Mouse (Mus musculus) embryonic facial prominence, embryonic 13.5 days (tissue): ENCODE measurements around the gene Cbr2. TPM values are rescaled to one million over a fixed set of nuclear protein-coding genes. Genes with fewer than 3 reads are reported as not detected.
"Not testable (repeated sequence)": the region's sequence is repeated elsewhere in the genome, so short reads cannot be mapped to it uniquely, and the experiment has no call there.

ENCODE experiments used
- ATAC-seq: fragments of 200-750 bp; cut with Nextera tagmentation; 2 replicates; pipeline ENCODE4 v1.8.0; 2017; ENCODE audit warnings: low read depth; ENCODE audit not compliant: insufficient number of reproducible peaks, insufficient read depth, low FRiP score, low TSS enrichment
- H3K27ac ChIP-seq: fragments of 300-500 bp; sonication (generic); 2 replicates; pipeline ENCODE4 v1.5.1; 2015; ENCODE audit warnings: moderate library complexity, mild to moderate bottlenecking, inconsistent platforms
- H3K27me3 ChIP-seq: fragments of 300-500 bp; sonication (generic); 2 replicates; pipeline ENCODE4 v1.6.1; 2015; ENCODE audit warnings: mild to moderate bottlenecking, inconsistent platforms
- H3K36me3 ChIP-seq: fragments of 300-500 bp; sonication (generic); 2 replicates; pipeline ENCODE4 v1.6.1; 2015; ENCODE audit warnings: mild to moderate bottlenecking, inconsistent platforms
- H3K4me1 ChIP-seq: fragments of 300-500 bp; sonication (generic); 2 replicates; pipeline ENCODE4 v1.6.1; 2015; ENCODE audit warnings: inconsistent platforms
- H3K4me2 ChIP-seq: fragments of 300-500 bp; sonication (generic); 2 replicates; pipeline ENCODE4 v1.6.1; 2015; ENCODE audit warnings: moderate library complexity, mild to moderate bottlenecking, inconsistent platforms
- H3K4me3 ChIP-seq: fragments of 300-500 bp; sonication (generic); 2 replicates; pipeline ENCODE4 v1.5.1; 2015; ENCODE audit warnings: mild to moderate bottlenecking, inconsistent platforms
- H3K9ac ChIP-seq: fragments of 300-500 bp; sonication (generic); 2 replicates; pipeline ENCODE4 v1.6.1; 2015; ENCODE audit warnings: mild to moderate bottlenecking, inconsistent platforms
- H3K9me3 ChIP-seq: fragments of 300-500 bp; sonication (generic); 2 replicates; pipeline ENCODE4 v1.6.1; 2016; ENCODE audit warnings: inconsistent platforms
- WGBS: fragments of 180-500 bp; shearing (Covaris S2); methylation state at CpG from one replicate; pipeline ENCODE4 v1.1.7; 2015; ENCODE audit warnings: mixed read lengths; 5-methylcytosine and 5-hydroxymethylcytosine counted together
- polyA plus RNA-seq: library from polyadenylated mRNA; unstranded; fragments of >200 nt; fragmentation: Nextera tagmentation; extraction: Ambion mirVana; gene quantifications from 2 replicates; pipeline ENCODE4 v1.2.1, GENCODE M21; 2015

Cbr2 gene
- polyA plus RNA-seq, 1 experiment from 2014 or later = 27.1 TPM

DNA sequence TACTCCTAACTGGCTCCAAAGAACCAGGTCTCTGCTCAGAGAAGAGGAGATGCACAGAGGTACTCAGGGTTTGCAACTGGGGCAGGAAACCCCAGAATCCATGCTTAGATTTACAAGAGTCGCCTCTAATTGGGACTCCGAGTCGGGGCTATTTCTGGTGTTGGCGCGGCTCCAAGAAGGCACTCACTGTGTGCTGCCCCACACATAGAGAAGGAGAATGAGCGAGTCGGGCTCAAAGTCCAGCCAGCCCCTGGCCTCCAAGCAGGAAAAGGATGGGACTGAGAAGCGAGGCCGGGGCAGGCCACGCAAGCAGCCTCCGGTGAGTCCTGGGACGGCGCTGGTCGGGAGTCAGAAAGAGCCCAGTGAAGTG is 30.7 kb upstream of the Cbr2 start, which contains the start of gene Hmga1b:
Gene Hmga1b (plus strand): TSS at position 123 of the 370 bp plus-strand sequence.
- Histone ChIP-seq H3K4me2 (peak within 1 kb of the TSS; percentile 44), H3K4me3 (peak within 1 kb of the TSS; percentile 12; the same call in 1 of the 2 replicates), H3K9ac (peak within 1 kb of the TSS; percentile 49), H3K27me3 (peaks cover 15% of the 10 kb centered on the region), H3K9me3 (peaks cover 12% of the 10 kb centered on the region)
- WGBS = 20% methylated on average over 14 of the region's 14 CpGs
- H3K4me1 ChIP-seq, H3K36me3 ChIP-seq, H3K27ac ChIP-seq, ATAC-seq: not testable (repeated sequence)

DNA sequence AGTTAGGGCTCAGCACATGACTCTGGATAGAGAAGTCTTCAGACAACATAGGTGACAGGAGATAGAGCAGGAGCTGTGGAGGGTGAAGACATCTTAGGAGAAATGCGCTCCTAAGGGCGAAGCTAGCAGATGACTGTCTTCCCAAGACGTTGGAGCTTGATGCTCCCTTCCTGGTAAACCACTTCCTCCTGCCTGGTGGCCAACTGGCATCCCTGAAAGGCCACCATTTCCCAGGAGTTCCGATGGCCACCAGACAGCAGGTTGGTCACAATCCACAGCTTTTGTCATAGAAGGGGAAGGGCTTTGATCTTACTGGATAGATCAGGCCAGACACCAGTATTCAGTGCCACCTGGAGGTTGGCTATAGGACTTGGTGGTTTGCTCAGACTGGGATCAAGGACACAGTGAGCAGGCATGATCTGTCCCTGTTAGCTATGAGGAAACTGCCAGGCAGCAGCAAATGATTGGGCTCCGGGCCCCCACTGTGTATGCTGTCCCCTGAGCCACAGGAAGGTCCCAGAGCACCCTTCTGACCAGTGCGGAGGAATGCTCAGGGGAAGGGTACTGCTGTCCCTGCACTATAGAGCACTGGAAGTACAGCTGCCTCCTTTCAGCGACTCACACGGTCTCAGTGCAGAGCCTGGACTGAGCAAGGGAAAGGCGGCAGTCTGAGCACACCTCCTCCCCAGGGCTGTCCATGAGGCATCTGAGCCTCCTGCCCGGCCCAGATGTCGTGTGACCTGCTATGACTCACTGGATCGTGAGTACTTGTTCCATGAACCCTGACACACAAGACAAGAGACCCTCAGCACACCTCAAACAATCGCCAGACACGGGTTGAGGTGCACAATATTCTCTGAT is 30.1 kb upstream of the Cbr2 start:
- 0 out of 2 replicates have a peak, but pooled peaks have one; percentile 34 for ATAC-seq
- peak overlapping the region; percentile 44 for H3K4me2 ChIP-seq
- 72% methylated on average over 14 of the region's 14 CpGs for WGBS

DNA sequence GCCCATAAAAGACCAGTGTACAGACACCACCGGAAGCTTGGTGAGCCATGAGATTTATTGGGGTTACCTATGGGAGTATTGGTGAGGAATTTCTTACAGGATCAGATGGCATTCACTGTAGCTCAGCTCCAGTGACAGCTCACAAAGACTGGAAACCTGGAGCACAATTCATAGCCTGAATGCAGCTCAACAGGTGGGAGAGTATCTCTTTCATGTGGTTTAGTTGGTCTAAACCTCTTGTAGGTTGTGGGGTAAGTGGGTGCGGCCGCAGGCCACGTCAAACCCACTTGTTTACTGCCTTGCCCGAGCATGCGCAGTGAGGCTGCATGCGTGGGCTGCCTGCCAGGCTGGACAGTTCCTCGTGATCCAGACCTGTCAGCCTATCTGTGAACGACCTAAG is 28.3 kb upstream of the Cbr2 start:
- no peak for ATAC-seq
- H3K9me3 ChIP-seq = peaks cover 12% of the 10 kb centered on the region
- no peak overlapping the region for H3K4me2 ChIP-seq
- peaks cover 6% of the 10 kb centered on the region; the same call in 1 of the 2 replicates for H3K4me1 ChIP-seq
- peaks cover 15% of the 10 kb centered on the region for H3K27me3 ChIP-seq
- H3K27ac ChIP-seq = no peak overlapping the region
- no peak overlapping the region for H3K9ac ChIP-seq
- 86% methylated on average over 9 of the region's 9 CpGs for WGBS
- H3K36me3 ChIP-seq = no peaks in the 10 kb centered on the region
- no peak overlapping the region for H3K4me3 ChIP-seq

More for the DNA sequence above, 30.1 kb upstream of the Cbr2 start:
- no peak overlapping the region for H3K27ac ChIP-seq
- H3K4me3 ChIP-seq = no peak overlapping the region
- peaks cover 15% of the 10 kb centered on the region for H3K27me3 ChIP-seq
- no peaks in the 10 kb centered on the region for H3K36me3 ChIP-seq
- H3K4me1 ChIP-seq = peaks cover 6% of the 10 kb centered on the region; the same call in 1 of the 2 replicates
- peak overlapping the region; percentile 49 for H3K9ac ChIP-seq
- peaks cover 12% of the 10 kb centered on the region for H3K9me3 ChIP-seq

DNA sequence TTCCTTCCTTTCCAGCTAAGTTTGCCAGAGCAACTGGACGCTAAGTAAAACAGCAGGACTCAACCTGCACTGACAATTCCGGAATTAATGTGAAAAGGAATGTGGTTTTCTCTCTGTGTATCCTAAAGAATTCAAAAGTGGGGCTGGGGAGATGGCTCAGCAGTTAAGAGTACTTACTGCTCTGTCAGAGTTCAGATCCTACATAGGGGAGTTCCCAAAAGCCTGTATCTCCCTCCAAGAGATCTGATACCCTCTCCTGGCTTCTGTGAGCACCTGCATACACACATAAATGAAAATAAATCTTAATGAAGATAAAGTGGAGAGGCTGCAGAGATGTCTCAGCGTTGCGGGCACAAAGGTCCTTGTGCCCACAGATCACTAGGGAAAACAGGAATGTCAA is 19.7 kb upstream of the Cbr2 start:
- WGBS = 68% methylated on average over 4 of the region's 4 CpGs
- no peak overlapping the region for H3K9ac ChIP-seq
- H3K36me3 ChIP-seq = no peaks in the 10 kb centered on the region
- no peak overlapping the region for H3K4me2 ChIP-seq
- H3K27me3 ChIP-seq = 0 out of 2 replicates have a peak, but pooled peaks cover 3% of the 10 kb centered on the region
- H3K4me3 ChIP-seq = no peak overlapping the region
- H3K4me1 ChIP-seq = no peaks in the 10 kb centered on the region
- no peak for ATAC-seq
- no peak overlapping the region for H3K27ac ChIP-seq
- H3K9me3 ChIP-seq = no peaks in the 10 kb centered on the region

DNA sequence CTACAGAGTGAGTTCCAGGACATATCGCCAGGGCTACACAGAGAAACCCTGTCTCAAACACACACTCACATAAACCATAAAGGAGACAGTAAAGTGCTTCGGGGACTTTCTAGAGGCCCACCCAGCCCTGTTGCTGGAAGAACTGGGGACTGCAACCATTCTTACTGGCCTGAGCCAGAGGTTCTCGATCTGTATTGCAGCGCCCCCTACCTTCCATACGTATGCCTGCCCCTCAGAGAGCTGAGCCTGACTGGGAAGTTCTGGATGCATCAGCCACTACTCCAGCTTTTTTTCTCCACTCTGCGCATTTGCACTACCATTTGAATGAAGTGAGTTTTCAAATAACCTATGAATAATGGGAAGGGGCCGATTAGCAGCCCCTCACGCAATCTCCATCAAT is 17.5 kb upstream of the Cbr2 start:
- H3K9ac ChIP-seq = no peak overlapping the region
- H3K36me3 ChIP-seq = no peaks in the 10 kb centered on the region
- H3K4me2 ChIP-seq = no peak overlapping the region
- ATAC-seq = no peak
- 0 out of 2 replicates have a peak, but pooled peaks cover 3% of the 10 kb centered on the region for H3K27me3 ChIP-seq
- no peaks in the 10 kb centered on the region for H3K4me1 ChIP-seq
- H3K9me3 ChIP-seq = no peaks in the 10 kb centered on the region
- H3K4me3 ChIP-seq = no peak overlapping the region
- WGBS = 59% methylated on average over 8 of the region's 8 CpGs
- H3K27ac ChIP-seq = no peak overlapping the region

DNA sequence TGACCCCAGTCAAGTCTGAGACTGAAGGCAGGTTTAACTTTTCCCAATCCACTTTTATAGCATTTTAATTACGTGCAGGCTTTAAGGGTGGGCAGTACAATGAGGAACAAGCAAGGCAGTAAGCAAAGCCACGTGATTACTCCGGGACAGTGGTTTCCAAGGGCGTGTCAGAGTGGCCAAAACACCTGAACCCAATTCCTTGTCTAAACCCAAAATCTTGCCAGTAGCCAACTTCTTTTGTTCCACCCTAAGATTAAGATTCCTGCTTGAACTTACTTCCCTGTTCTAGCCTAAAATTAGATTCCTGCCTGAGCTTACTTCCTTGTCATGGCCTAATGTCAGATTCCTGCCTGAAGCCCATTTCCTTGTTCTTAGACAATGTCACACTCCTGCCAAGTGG is 16.1 kb upstream of the Cbr2 start:
- Histone ChIP-seq H3K4me3 (no peak overlapping the region), H3K9ac (no peak overlapping the region), H3K4me2 (no peak overlapping the region), H3K27me3 (0 out of 2 replicates have a peak, but pooled peaks cover 3% of the 10 kb centered on the region), H3K27ac (no peak overlapping the region), H3K4me1 (no peaks in the 10 kb centered on the region), H3K36me3 (no peaks in the 10 kb centered on the region), H3K9me3 (no peaks in the 10 kb centered on the region)
- no peak for ATAC-seq
- WGBS = 66% methylated on average over 4 of the region's 4 CpGs

DNA sequence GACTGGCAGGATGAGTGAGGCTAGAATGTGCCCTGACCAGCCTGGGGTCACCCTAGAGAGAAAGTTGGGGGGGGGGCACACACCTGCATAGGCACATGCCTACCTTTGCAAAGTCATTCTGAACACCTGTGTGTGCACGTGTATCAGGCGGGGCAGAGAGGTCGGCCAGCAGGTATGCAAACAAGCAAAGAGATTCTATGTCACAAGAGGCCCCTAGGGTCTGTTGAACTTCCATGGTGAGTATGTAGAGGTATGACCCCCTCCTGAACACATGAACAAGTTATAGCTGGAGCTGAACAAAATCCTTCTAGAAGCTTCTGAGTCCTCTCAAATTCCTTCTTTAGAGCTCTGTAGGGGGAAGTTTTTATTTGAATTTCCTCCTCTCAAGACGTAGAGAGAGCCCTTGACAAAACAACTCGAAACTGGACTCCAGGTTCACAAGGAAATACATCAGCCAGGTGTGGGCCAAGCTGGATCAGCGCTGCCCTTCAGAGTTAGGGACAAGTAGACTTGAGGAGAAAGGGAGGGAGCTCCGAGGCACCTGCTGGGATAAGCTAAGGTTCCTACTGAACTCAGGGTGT is 12.3 kb upstream of the Cbr2 start:
- Histone ChIP-seq H3K9me3 (no peaks in the 10 kb centered on the region), H3K27me3 (no peaks in the 10 kb centered on the region), H3K4me1 (no peaks in the 10 kb centered on the region), H3K27ac (no peak overlapping the region), H3K4me2 (no peak overlapping the region), H3K4me3 (no peak overlapping the region), H3K9ac (no peak overlapping the region), H3K36me3 (no peaks in the 10 kb centered on the region)
- ATAC-seq = no peak
- 68% methylated on average over 7 of the region's 7 CpGs for WGBS

DNA sequence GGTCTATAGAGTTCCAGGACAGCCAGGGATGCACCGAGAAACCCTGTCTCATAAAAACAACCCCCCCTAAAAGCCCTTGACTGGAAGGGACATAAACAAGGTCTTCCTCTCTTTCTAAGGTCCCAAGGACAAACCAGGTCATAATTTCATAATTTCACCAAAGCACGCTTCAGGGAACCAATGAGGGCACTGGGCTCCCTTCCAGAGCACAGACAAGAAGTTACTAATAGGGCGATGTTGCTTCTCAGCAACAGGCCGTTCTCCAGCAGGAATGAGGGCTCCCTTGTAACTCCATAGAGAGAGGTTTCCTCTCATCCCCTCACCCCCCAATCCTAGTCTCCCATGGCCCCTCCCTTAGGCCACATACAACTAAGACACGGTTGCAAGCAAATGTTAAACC is 9.1 kb upstream of the Cbr2 start:
- Histone ChIP-seq H3K4me3 (no peak overlapping the region), H3K36me3 (no peaks in the 10 kb centered on the region), H3K4me1 (no peaks in the 10 kb centered on the region), H3K27ac (no peak overlapping the region), H3K4me2 (no peak overlapping the region), H3K9me3 (no peaks in the 10 kb centered on the region), H3K9ac (no peak overlapping the region), H3K27me3 (no peaks in the 10 kb centered on the region)
- WGBS = 87% methylated on average over 5 of the region's 5 CpGs
- ATAC-seq = no peak

DNA sequence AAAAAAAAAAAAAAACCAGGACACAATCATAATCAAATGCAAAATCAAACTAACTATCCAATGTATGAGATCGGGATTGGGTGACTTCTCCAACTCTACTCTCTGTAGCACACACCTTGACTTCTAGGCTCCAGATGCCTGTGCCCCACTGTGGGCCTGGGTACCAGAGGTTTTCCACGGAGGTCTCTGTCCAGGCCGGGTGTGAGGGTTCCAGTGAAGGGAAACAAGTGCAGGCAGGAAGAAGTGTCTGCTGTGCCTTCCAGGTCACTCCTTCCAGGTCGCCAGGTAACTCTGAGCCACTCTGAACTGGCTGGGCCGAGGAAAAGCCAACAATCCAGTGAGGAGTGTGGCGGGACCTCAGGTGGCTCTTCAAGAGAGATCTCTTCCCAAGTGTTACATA is 4.5 kb upstream of the Cbr2 start:
- no peaks in the 10 kb centered on the region for H3K36me3 ChIP-seq
- H3K4me1 ChIP-seq = peaks cover 20% of the 10 kb centered on the region
- no peak overlapping the region for H3K4me3 ChIP-seq
- no peaks in the 10 kb centered on the region for H3K27me3 ChIP-seq
- WGBS = 77% methylated on average over 6 of the region's 6 CpGs
- no peaks in the 10 kb centered on the region for H3K9me3 ChIP-seq
- ATAC-seq = no peak
- H3K27ac ChIP-seq = no peak overlapping the region
- no peak overlapping the region for H3K9ac ChIP-seq
- H3K4me2 ChIP-seq = no peak overlapping the region

DNA sequence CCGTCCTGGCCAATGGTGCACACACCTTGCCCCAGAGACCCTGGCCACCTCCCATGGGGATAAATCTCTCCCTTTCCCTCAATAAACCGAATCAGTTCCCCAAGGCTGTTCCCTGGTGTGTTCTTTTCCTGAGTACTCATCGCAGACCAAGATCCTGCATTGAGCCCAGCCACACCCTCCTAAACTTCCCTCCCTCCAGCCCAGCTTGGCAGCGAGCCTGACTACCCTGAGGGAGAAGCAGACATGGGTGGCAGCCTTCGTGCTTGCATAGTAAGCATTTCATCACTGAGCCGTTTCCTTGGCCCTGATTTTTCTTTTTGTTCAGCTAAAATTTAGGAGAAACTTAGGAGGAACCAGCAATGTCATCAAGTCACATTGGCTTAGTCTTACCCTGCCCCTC is 1.6 kb upstream of the Cbr2 start:
- 44% methylated on average over 6 of the region's 6 CpGs for WGBS
- Histone ChIP-seq H3K4me3 (no peak overlapping the region), H3K36me3 (no peaks in the 10 kb centered on the region), H3K4me1 (peaks cover 24% of the 10 kb centered on the region), H3K9ac (no peak overlapping the region), H3K9me3 (no peaks in the 10 kb centered on the region), H3K27me3 (no peaks in the 10 kb centered on the region), H3K4me2 (no peak overlapping the region), H3K27ac (no peak overlapping the region)
- ATAC-seq = no peak

DNA sequence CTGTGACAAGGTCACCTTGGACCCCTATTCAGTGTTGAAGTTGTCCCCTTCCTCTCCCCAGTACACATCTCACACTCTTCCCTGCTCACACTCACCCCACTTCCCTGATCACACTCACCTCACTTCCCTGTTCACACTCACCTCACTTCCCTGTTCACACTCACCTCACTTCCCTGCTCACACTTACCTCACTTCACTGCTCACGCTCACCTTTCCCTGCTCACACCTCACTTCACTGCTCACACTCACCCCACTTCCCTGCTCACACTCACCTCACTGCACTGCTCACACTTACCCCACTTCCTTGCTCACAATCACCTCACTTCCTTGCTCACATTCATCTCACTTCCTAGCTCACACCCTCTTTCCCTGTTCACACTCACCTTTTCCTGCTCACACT is 519 bp downstream of the Cbr2 start:
- H3K27me3 ChIP-seq = no peaks in the 10 kb centered on the region
- WGBS = 92% methylated on average over 1 of the region's 1 CpGs
- H3K4me1 ChIP-seq = peaks cover 30% of the 10 kb centered on the region
- H3K4me2 ChIP-seq = peak overlapping the region; percentile 22; the same call in 1 of the 2 replicates
- H3K9ac ChIP-seq = no peak overlapping the region; the same call in 1 of the 2 replicates
- H3K4me3 ChIP-seq = no peak overlapping the region
- no peaks in the 10 kb centered on the region for H3K36me3 ChIP-seq
- peak overlapping the region; percentile 66; the same call in 1 of the 2 replicates for H3K27ac ChIP-seq
- H3K9me3 ChIP-seq = no peaks in the 10 kb centered on the region
- ATAC-seq = no peak
